Mouse (Mus musculus) Patski (cell line): Measurements from ENCODE around the gene Strip1. TPM values are rescaled to one million over a fixed set of nuclear protein-coding genes. Genes with fewer than 3 reads are reported as not detected.

ENCODE experiments used
- ATAC-seq: fragments of 100-300 bp; one replicate; pipeline ENCODE4 v1.8.0; 2021
- CTCF ChIA-PET: fragments of 350-600 bp; sonication (Branson Sonifier 250); formaldehyde crosslinking; loops from one replicate; lab custom pipeline; 2022; ENCODE audit warnings: inconsistent platforms; lab: Charles Lee
- POLR2A ChIA-PET: fragments of 350-600 bp; sonication (Branson Sonifier 250); formaldehyde crosslinking; loops from one replicate; lab custom pipeline; 2022; ENCODE audit warnings: antibody characterized with exemption, inconsistent platforms; lab: Charles Lee
- DNase-seq: peaks from one replicate; pipeline ENCODE4 v3.0.0-alpha.2; 2011; ENCODE audit warnings: low read depth, low spot score
- H3K27me3 ChIP-seq: fragments of 371-371 bp; one replicate; pipeline ENCODE4 v1.5.1; 2021
- CTCF ChIP-seq: fragments of 100-300 bp; IDR thresholded peaks from one replicate; pipeline ENCODE4 v1.5.1; 2021
- in situ Hi-C: fragments of 300-500 bp; cut with MboI; formaldehyde crosslinking; loops from 3 replicates; pipeline ENCODE4 v1.11.1; 2018; ENCODE audit warnings: low pct_unique_long_range_greater_than_20kb, mixed read lengths
- polyA plus RNA-seq: library from polyadenylated mRNA; unstranded; gene quantifications from one replicate; pipeline ENCODE4 v1.2.3, GENCODE M21; 2021

Strip1 gene
- polyA plus RNA-seq, 1 experiment from 2014 or later = 84.5 TPM

GRCm38 (mm10) chr3:107630682-107631522 is 592 bp downstream of the Strip1 start, which contains the start of gene Gm10961:
Gene Gm10961 (plus strand): TSS chr3:107631322.
- peak; percentile 53 for DNase-seq
- TF ChIP-seq CTCF = no peak
- H3K27me3 ChIP-seq = no peaks in the 10 kb centered on the region
- POLR2A ChIA-PET = interaction anchor here (1.0 to 1.4 kb wide), 3 partner anchors 8 to 63 kb away, joined by 3 to 4 read pairs (median 3); no protein-coding TSS in a partner anchor
- ATAC-seq = peak; percentile 61
- in situ Hi-C loops = no loop called here
- CTCF ChIA-PET = interaction anchor here (0.7 to 1.5 kb wide), 4 partner anchors 11 to 233 kb away, joined by 3 to 5 read pairs (median 4); no protein-coding TSS in a partner anchor

- POLR2A ChIA-PET = no interaction called here
- TF ChIP-seq CTCF = no peak
- in situ Hi-C loops = no loop called here
- CTCF ChIA-PET = interaction anchor here (0.8 to 1.5 kb wide), 6 partner anchors 29 to 79 kb away, joined by 3 to 5 read pairs (median 4); partner anchors contain the start of gene Ahcyl1
- ATAC-seq = no peak
- DNase-seq = no peak
- H3K27me3 ChIP-seq = no peaks in the 10 kb centered on the region
Observed at GRCm38 (mm10) chr3:107629411-107629810, 2.1 kb downstream of the Strip1 start.

- H3K27me3 ChIP-seq = no peaks in the 10 kb centered on the region
- DNase-seq (no peak), ATAC-seq (no peak)
- in situ Hi-C loops = no loop called here
- TF ChIP-seq CTCF = no peak
- CTCF ChIA-PET = interaction anchor here (0.8 to 7.0 kb wide), 6 partner anchors 15 to 67 kb away, joined by 3 to 52 read pairs (median 3); partner anchors contain the start of gene Ahcyl1
- POLR2A ChIA-PET = no interaction called here
Observed at GRCm38 (mm10) chr3:107628551-107628950, 2.9 kb downstream of the Strip1 start.

GRCm38 (mm10) chr3:107627641-107628040 is 3.9 kb downstream of the Strip1 start:
- ATAC-seq (peak; percentile 23), DNase-seq (peak; percentile 47)
- in situ Hi-C loops = no loop called here
- ChIA-PET CTCF (interaction anchor here (1.0 to 7.0 kb wide), 4 partner anchors 8 to 60 kb away, joined by 3 to 52 read pairs (median 3); no protein-coding TSS in a partner anchor), POLR2A (no interaction called here)
- no peak for TF ChIP-seq CTCF
- no peaks in the 10 kb centered on the region for H3K27me3 ChIP-seq

- ChIA-PET POLR2A (no interaction called here), CTCF (interaction anchor here (3.3 to 7.0 kb wide), 2 partner anchors 13 to 67 kb away, joined by 9 to 52 read pairs; no protein-coding TSS in a partner anchor)
- no peak for ATAC-seq
- TF ChIP-seq CTCF = no peak
- no peaks in the 10 kb centered on the region for H3K27me3 ChIP-seq
- in situ Hi-C loops = no loop called here
- no peak for DNase-seq
Observed at GRCm38 (mm10) chr3:107626751-107627150, 4.7 kb downstream of the Strip1 start.

GRCm38 (mm10) chr3:107625536-107625935 is 6.0 kb downstream of the Strip1 start:
- POLR2A ChIA-PET = interaction anchor here (1.2 kb wide), 1 partner anchor 10 kb away, joined by 3 read pairs; no protein-coding TSS in a partner anchor
- in situ Hi-C loops = no loop called here
- no peaks in the 10 kb centered on the region for H3K27me3 ChIP-seq
- CTCF ChIA-PET = interaction anchor here (1.1 to 7.0 kb wide), 3 partner anchors 12 to 67 kb away, joined by 3 to 52 read pairs (median 9); no protein-coding TSS in a partner anchor
- no peak for DNase-seq
- no peak for TF ChIP-seq CTCF
- no peak for ATAC-seq

GRCm38 (mm10) chr3:107624424-107624823 is 7.1 kb downstream of the Strip1 start:
- TF ChIP-seq CTCF = no peak
- H3K27me3 ChIP-seq = no peaks in the 10 kb centered on the region
- POLR2A ChIA-PET = interaction anchor here (1.2 kb wide), 1 partner anchor 9 kb away, joined by 3 read pairs; no protein-coding TSS in a partner anchor
- DNase-seq (no peak), ATAC-seq (no peak)
- CTCF ChIA-PET = interaction anchor here (0.8 to 7.0 kb wide), 4 partner anchors 11 to 64 kb away, joined by 3 to 52 read pairs (median 6); no protein-coding TSS in a partner anchor
- in situ Hi-C loops = no loop called here

GRCm38 (mm10) chr3:107622537-107622936 is 9.0 kb downstream of the Strip1 start:
- TF ChIP-seq CTCF = no peak
- POLR2A ChIA-PET = interaction anchor here (0.8 to 1.3 kb wide), 2 partner anchors 9 kb away, joined by 3 to 4 read pairs; partner anchors contain the start of genes Gm10961 and Strip1
- CTCF ChIA-PET = interaction anchor here (1.0 to 7.0 kb wide), 3 partner anchors 9 to 72 kb away, joined by 4 to 52 read pairs (median 4); no protein-coding TSS in a partner anchor
- no peak for ATAC-seq
- DNase-seq = no peak
- H3K27me3 ChIP-seq = no peaks in the 10 kb centered on the region
- in situ Hi-C loops = no loop called here

GRCm38 (mm10) chr3:107621286-107622075 is 10.0 kb downstream of the Strip1 start:
- CTCF ChIA-PET = interaction anchor here (7.0 kb wide), 1 partner anchor 8 kb away, joined by 52 read pairs; no protein-coding TSS in a partner anchor
- no peak for TF ChIP-seq CTCF
- no peak for ATAC-seq
- no peaks in the 10 kb centered on the region for H3K27me3 ChIP-seq
- in situ Hi-C loops = no loop called here
- POLR2A ChIA-PET = interaction anchor here (0.8 kb wide), 1 partner anchor 21 kb away, joined by 3 read pairs; no protein-coding TSS in a partner anchor
- DNase-seq = no peak
